Mouse (Mus musculus) thymus, adult 18-20 months (tissue): ENCODE measurements around the gene Mt4.

Source experiments
- DNase-seq, 2 experiments: peaks; one replicate each; pipeline ENCODE4 v3.0.0; 2022; ENCODE audit warnings: mixed read lengths in 2 of 2

Gene Mt4

GRCm38 (mm10) chr8:94179713-94180560, 42.9 kb downstream of the Mt4 start:
- no peak for DNase-seq

DNA sequence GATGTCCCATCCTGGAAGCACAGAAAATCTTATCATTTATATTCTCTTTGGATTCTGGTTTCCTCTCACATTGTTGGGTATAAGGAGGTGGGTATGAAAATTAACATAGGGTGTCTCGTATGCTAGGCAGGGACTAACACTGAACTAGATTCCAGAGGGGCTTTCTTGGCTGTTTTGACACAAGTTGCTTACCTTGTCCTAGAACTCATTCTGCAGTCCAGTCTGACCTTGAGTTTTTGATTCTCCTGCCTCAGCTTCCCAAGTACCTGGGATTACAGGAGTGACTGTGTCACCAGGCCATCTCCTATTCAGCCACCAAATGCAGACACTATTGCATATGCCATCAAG, 43.5 kb downstream of the Mt4 start:
- DNase-seq, result no peak

- DNase-seq, result no peak
Measured at GRCm38 (mm10) chr8:94182055-94182929, 45.3 kb downstream of the Mt4 start.

DNA sequence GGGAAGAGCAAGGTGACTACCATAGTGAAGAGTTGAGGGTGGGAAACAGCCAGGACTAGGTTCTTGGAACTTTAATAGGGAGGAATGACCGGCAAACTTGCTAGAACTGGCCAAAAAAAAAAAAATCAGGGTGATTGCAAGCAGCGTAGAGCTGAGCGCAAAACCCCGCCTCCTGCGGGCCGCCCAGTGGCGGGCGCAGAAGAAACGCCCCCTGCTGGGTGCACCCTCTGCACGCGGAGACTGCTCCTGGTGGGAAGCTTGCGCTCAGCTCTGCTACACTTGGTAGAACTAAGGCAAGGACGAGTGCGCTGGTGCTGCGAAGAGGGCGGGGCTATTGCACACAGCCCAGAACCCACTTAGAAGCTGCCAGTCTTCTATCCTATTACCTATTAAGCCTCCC, 46.1 kb downstream of the Mt4 start:
- DNase-seq, result peak; percentile 34 to 41

DNA sequence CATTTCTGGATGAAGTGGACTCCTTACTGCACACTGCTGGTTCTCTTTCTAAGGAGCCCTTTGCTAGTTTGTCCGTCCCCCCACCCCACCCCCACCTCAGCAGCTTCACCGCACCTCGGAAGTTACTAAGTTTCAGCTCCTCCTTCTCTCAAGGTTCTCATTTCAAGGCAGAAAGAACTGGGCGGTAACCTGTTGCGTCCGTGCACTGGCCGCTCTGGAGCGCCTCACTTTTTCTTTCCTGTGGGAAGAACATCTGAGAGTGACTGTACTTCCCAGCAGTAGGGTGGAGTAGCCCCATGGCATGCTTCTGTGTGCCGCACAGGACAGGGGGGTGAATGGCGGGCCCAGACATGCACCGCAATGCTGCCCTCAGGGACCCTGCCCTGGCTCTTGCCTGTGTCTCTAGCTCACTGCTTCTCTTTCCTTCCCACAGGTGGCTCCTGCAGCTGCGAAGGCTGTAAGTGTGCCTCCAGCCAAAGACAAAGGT, 47.4 kb downstream of the Mt4 start:
- DNase-seq, result no peak

GRCm38 (mm10) chr8:94185791-94186190, 48.8 kb downstream of the Mt4 start:
- DNase-seq, result no peak

- peak; percentile 64 to 68 for DNase-seq
Measured at GRCm38 (mm10) chr8:94186542-94186941, 49.5 kb downstream of the Mt4 start.

DNA sequence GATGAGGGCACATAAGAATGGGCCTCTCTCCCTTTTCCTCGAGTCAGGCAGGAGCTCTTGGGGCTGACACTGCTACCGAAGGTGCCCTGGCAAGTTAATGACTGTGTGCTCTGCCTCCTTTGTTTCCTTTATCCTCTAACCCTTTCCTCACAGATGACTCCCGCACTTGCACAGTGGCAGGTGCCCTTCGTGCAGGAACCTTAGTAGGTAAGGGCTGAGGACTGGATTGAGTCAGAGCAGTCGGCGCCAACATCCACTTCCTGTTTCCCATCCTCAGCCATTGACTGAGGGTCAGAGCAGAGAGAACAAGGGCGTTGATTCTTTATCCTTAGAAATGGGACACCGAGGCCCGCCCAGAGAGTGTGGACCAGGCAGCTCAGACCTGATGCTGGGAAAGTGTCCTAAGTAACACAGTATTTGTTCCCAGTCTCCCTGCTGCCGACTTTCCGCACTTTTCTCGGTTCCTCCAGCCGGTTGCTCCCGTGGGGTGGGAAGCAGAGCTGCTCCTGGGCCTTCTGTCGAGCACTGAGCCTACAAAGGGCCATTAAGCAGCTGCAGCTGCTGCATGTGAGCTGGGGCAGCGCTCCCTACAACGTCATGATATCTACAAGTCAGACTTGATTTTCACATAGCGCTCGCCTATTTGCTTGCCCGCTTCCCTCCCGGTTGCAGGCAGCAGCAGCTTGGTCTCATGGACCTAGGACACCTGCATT, 50.4 kb downstream of the Mt4 start:
- no peak for DNase-seq
